Mouse (Mus musculus): ENCODE data around the gene Hdac10.

Gene Hdac10

DNA sequence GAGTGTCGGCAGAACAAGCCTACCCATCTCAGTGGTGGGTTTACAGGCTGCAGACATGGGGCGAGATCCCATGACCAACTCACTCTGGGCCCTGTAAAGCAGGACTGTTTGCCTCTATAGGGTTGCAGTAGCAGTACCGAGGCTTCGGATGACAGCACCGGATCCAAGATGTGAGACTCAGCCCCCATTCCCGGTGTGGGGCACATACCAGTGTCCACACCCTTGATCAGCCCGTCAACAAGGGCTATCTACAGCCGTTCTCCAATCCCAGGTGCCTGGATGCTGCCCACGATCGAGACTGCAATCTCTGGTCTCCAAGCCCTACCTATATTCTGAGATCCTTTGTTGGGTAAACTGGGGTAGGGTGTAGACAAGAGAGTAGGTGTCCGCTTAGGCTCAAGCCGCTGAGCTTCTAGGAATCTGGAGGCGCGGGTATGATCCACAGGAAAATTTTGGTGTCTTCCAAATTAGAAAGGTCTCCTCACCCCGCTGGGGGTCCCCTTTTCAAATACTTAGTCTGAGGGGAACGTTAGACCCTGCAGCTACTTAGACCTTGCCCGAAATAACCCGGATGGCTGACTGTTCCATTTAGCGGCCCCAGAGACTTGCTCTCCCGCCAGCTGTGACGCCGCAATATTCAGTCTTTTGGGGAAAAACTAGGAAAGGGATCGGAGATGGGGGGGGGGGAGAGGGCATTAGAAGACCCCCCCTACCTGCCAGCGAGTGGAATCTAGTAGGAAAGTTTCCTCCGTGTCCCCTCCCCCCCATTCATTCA lies 20.2 kb upstream of the Hdac10 start:
- DNase-seq (ENCODE audit: low spot score in 2 of 2): no peak

DNA sequence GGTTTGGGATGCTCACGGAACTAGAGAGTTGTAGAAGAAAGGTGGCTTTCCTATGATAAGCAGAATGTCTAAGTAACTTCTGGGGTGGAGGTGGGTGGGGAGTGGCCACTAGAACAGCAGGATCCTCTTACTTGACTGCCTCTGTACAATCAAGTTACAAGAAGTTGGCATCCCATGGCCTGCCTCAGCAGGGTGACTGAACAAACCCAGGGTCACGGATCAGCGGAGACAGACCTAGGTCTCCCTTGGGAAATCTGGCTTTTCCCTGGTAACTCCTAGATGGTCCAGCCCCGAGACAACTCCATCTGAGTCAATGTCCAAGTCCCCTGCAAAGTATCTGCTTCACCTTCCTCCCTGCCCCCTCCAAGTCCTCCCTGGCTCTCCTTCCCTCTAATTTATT lies 19.4 kb upstream of the Hdac10 start:
- no peak for DNase-seq (ENCODE audit: low spot score in 2 of 2)

DNA sequence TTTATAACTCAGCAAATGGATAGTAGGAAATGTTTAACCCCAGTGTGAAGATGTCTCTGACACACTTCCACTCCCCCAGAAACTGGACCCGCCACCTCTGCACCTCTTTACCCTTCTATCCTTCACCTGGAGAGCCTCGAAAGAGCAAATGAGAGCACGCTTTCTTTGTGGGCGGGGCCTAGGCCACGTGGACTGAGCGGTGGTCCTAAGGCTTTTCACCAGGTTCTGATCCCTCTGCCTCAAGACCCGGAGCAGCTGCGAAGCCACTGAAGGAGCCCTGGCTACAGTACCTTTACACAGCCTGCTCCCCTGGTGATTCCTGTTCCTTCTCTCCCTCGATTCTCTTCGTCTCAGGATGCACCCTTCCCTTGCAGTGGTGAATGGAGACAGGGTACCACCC lies 19.0 kb upstream of the Hdac10 start:
- no peak for DNase-seq (ENCODE audit: low spot score in 2 of 2)

DNA sequence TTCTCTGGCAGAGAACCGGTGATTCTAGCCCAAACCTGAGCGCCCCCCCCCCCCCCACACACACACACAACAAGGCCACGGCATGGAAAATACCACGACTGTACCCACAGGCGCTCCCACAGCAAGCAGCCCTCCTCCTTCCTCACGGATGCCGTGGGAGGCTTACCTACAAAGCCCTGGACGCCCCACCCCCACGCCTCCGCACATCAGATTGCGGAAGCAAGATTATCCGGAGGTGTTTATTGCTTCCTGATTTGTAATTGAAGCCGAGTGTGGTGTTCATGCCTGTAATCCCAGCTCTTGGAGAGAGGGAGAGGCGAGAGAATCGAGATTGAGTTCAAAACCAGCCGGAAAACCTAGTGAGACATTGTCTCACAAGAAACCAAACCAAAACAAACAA lies 18.5 kb upstream of the Hdac10 start:
- no peak for DNase-seq (ENCODE audit: low spot score in 2 of 2)

DNA sequence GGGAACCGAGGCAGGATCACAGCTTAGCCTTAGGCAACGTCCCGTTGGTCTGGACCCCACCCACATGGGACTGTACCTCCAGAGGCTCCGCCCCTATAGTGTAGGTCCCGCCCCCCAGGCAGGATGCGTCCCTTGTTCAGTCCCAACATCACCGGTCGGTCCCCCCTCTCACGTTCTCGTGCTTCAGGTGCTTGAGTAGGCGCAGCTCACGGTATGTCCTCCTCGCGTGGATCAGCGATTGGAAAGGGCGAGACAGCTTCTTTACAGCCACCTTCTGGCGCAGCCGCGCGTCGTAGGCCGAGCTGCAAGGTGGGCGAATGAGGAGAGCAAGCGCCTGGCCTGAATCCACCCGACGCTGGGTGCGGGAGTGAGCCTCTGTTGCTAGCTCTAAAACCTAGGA lies 18.0 kb upstream of the Hdac10 start:
- DNase-seq (ENCODE audit: low spot score in 2 of 2): peak; percentile 72 to 74

DNA sequence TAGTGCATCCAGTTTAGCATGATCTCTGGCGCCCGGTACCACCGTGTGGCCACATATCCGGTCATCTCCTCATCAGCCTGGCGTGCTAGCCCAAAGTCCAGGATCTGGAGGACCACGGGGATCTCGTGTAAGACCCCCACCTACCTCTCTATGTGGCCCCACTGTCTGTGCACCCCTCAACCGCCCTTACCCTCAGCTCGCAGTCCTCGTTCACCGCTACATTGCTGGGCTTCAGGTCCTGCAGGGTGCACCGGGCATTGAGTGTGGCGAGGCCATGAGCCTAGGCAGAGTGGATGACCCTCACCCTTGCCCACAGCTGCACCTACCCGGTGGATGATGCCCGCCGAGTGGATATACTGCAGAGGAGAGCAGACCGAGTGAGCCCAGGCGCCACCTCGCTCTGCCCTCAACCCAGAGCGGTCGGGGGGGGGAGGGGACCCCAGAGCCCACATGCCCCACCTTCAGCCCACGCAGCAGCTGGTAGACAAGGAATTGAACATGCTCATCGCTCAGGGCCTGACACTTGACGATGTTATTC lies 17.4 kb upstream of the Hdac10 start:
- no peak for DNase-seq (ENCODE audit: low spot score in 2 of 2)

DNA sequence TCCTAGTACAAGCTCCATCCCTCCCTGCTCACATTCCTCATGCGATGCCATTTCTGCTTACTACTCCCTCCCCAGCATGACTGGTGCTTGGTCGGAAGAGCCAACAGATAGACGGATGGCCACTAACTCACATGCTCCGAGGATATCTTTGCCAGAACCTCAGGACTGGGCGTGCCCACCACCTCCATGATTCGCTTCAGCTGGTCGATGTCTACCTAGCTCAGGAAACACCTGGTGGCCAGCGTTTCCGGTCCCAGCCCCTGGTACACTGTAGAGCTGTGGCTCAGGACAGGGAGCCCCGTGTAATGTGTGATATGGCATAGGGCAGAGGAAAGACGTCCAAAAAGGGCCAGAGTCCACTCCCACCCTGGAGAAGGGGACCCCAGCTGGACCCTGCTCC lies 16.5 kb upstream of the Hdac10 start:
- DNase-seq (ENCODE audit: low spot score in 2 of 2): no peak

DNA sequence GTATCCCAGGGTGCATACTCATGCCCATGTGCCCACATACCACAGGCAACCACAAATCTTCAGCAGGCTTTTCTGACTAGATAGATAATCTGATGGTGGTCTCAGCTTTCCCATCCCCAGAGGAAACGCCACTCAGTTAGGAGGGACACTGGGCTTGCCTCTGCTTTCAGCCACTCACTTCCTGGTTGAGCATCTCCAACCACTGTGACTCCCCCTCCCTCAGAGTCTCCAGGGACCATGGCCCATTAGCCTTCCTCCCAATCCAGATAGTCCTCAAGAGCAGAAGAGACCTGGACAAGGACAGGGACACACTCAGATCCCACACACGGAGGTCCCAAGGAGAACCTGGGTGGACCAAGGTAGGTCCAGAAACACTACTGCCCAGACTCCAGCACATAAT lies 14.6 kb upstream of the Hdac10 start:
- no peak for DNase-seq (ENCODE audit: low spot score in 2 of 2)

DNA sequence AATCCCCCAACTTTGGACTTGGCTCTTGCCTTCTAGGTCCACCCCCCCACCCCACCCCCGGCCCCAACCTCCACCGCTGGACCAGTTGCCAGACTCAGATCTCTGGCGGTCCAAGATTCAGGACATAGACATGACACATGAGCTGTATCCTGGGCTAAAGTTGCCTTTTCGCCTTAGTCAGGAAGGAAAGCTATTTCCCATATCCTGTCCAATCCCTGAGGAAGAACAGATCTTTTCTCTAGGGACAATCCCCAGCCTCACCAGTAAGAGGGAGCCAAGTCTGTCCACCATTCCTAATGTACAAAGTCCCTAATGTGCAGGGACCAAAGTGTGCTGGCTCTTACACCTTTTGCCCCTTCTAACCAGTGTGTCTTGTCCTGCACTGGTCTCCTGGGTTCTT lies 13.4 kb upstream of the Hdac10 start:
- DNase-seq (ENCODE audit: low spot score in 2 of 2): no peak

DNA sequence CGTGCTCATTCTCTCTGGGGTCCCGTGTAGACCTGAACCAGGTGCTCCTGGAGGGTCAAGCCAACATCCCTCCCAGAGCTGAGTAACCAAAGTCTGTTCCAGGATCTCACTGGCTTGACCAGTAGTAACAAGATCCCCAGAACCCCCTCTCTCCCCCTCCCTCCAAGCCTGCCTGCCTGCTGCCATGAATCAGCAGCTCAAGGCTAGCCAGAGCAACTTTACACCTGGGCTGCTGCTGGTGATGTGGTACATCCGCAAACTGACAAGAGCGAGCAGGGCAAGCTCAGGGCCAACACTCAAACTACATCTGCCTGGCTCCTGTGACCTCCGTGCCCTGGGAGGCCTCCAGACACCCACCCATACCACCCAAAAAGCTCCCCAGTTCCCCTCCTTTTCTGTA lies 12.9 kb upstream of the Hdac10 start:
- DNase-seq (ENCODE audit: low spot score in 2 of 2): no peak

DNA sequence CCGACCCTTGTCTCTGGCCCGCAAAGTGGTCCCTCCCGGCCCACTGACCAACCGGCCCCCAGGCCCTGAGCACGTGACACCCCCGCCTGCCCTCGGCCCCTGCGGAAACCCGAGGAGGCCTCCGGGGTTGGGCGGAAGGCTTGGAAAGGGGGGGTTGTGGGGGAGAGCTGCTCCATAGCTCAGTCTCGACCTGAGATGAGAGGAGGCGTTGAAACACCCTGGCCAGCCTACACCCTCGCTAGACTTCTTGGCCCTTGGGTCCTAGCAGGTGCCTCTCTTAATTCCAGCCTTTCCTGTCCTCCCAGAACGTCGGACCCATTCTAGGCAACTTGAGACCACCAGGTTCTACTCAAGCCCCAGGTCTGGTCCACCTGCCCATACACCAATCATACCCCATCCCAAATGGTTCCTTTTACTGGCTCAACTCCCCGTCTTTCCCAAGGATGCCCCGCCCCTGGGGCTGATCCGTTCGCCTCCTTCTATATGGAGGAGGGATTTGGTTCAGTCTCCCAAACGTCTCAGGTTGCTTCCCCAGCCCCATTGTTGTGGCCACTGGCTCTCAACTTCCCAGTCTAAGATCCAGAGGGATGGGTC lies 12.3 kb upstream of the Hdac10 start, which contains the start of gene Mapk12:
Gene Mapk12, minus strand, starts transcription at position 45 of the 594 bp plus-strand sequence.
- no peak for DNase-seq (ENCODE audit: low spot score in 2 of 2)

DNA sequence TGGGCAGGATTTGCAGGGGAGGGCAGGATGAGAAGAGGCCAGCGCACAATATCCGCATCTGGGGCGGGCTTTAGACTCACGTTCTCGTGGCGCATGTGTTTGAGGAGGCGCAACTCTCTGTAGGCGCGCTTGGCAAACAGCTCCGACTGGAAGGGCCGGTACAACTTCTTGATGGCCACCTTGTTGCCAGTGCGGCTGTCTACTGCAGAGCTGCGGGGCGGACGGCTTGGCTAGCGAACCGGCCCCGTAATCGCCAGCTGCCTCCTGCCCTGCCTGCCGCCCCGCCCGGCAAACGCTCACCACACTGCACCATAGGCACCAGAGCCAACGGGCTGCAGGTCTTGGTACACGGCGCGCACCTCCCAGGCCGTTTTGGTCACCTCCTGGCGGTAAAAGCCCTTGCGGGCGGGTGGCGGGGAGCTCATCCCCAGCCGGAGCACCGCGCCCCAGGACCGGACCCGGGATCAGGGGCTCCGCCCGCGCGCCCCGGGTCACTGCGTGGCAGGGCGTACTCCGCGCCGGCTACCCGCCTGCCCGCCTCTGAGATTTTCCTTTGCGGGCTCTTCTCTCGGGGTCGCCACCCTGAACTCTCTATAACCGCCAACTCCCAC lies 11.7 kb upstream of the Hdac10 start:
- no peak for DNase-seq (ENCODE audit: low spot score in 2 of 2)

DNA sequence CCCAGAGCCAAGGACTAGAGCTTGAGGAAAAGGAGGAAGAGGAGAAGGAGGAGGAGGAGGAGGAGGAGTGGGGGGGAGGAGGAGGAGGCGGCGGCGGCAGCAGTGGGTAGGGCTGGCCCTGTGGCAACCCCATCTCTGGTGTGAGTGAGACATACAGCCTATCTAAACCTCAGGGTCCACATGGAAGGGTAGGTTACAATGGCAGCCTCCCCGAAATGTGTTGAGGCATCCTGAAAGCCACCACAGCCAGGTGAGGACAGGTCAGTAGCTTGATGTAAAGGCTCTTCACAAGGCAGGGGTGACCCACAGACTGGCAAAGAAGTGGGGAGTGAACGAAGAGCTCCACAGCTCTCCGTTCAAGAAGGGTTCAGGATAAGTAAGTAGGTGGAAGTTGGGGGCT lies 10.0 kb upstream of the Hdac10 start:
- no peak for DNase-seq (ENCODE audit: low spot score in 2 of 2)

DNA sequence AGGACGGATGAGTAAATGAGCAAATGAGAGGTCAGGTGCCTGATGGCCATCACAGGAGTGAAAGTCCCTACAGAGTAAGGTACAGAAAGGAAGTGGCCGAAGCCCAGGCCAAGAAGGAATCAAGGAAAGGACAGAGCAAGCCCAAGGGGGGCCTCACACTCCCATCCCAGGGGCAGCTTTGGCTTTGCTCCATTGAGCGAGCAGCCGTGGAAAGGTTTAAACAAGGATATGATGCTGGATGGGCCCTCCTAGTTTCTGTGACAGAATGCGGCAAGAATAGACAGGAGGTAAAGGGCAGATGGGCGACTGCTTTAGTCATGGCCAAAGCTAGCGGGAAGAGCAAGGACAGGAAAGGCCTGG lies 9.5 kb upstream of the Hdac10 start:
- no peak for DNase-seq (ENCODE audit: low spot score in 2 of 2)

DNA sequence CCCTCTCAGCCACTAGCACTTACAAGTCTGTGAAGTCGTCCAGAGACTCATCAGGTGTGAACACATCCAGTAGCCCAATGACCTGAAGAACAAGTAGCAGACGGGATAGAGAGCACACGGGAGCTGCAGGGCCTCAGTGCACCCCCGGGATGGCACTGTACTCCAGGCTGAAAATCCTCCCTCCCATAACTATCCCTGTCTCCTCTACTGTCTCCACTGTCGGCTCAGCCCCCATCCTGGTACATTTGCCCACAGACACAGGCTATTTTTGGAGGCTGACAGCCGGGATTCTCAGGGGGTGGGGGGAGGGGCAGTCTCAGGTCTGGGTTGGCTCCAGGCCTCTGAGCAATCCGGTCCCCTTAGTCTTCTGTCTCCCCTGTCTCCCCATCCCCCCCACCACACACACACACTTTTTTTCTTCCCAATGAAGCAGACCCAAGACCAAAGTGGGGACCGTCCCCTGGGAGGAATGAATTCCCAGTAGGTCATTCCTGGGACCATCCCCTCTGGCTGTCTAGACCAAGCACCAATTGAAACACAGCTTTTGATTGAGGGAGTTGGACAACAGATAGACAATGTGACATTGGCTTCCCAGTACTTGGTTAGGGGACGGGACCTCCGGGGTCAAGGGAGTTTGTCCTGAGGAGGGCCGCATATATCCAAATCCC lies 9.0 kb upstream of the Hdac10 start:
- no peak for DNase-seq (ENCODE audit: low spot score in 2 of 2)

DNA sequence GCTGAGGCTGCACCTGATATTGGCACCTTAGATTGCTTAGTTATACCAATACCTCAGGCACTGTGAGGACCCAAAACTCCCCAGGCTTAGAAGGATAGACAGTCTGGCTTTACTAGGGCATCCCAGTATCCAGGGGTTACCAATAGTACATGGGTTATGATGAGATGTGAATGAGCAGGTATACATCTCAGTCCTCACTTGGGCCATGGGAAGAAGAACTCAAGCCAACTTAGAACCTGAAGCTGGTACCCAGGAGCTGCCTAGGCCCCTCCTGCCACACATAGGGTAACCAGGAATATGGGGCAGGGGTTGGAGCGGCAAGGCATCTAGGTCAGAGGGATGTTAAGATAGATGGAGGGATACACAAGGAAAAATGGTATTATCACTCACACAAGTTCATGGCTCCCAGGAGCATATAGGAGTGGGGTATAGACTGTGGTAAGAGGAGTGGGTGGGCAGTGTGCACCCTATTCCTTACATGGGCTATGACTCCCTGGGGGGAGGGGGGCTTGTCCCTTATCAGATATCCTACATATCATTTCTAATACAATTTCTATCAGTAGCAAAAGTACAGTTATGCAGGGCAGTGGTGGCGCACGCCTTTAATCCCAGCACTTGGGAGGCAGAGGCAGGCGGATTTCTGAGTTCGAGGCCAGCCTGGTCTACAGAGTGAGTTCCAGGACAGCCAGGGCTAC lies 8.1 kb upstream of the Hdac10 start:
- no peak for DNase-seq (ENCODE audit: low spot score in 2 of 2)

DNA sequence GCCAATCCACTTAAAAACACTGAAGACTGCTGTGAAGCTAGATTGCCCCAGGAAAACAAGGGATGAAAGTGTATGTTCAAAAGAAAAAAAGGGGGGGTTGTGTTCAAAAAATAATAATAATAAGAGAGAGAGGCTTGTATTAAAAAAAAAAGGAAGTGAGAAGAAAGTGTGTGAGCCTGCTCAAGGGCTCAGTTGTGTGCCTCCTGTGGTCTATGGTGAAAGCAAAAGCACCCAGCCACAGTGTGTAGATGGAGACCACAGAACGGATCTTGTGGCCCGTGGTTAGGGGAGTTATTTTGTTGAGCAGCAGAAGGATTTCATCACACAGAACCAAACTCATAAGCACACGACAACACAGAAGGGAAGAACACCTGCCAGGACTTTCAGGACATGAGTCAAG lies 2.8 kb upstream of the Hdac10 start:
- DNase-seq (ENCODE audit: low spot score in 2 of 2): no peak

DNA sequence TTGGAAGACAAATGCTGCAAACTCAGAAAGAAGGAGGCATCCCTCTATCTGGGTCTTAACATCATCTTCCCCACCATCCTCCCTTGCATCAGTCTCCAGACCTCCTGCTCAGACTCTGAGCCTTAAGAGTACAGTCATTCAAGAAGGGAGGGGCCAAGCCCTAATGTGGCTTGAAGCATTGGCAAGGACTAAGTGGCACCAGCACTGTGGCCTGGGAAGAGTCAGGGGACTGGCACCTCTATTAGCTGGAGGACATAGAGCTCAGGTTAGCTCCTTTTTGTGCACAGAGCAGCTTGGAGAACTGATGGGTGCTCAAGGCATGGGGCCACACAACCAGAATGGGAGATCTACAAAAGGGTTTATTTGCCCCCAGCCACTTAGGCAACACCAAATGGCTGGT lies 1.7 kb upstream of the Hdac10 start:
- DNase-seq (ENCODE audit: low spot score in 2 of 2): no peak

DNA sequence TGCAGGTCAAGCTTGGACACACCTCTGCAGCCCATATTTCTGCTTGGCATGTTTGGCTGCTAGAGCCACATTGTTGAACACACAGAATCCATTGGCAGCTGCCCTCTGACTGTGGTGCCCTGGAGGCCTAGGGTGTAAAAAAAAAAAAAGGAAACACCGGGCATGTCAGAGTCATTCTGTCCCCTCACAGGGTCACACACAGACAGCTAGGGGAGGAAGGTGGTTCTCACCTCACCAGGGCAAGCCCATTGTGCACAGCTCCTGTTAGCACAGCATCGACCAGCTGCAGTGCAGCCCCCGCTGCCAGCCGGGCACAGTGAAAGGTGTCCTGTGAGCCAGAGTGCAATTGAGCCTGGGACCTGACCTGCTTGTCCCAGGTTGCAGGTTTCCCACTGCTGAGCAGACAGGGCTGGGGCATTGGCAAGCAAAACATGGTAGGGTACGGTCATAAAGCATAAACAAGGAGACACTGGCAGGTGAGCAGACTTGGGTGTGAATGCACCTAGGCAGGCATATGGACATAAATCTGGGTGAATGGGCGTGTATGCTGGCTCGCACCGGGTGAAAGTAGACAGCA lies 1.0 kb downstream of the Hdac10 start:
- DNase-seq (ENCODE audit: low spot score in 2 of 2): peak in 1 of 2 experiments; percentile 42

DNA sequence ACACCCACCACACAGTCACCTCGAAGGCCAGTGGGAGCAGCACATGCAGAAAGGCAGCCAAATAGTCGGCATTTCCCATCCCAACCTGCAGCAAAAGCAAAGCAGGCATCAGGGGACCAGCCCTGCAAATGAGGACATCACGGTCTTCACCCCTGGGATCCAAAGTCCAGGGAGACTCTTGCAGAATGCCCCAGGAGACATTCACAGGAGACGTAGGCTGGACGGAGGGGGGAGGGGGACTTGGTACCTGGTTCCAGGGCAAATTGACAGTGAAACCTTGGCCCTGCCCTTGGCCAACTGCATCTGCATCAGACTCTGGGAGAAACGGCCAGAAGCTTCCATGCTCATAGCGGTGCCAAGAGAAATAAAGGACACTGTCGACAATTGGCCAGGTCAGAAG lies 1.9 kb downstream of the Hdac10 start:
- peak in 1 of 2 experiments; percentile 34 for DNase-seq (ENCODE audit: low spot score in 2 of 2)

DNA sequence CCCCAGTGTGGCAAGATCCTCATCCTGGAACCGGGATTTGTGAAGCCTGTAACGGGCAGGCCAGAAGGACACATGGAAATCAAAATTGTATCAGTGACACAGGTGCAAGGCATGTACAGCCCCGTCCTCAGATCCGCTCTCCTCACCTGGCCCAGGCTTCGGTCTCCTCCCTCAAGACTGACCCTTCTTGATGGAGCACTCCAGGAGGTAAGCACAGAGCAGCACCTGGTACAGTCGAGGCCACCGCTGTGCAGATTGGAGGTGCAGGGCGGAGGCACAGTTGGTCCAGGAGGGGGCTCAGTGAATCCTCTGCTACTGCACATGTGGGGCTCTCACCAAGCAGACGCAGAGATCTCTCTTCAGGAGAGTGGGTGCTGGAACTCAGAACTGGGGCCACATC lies 3.1 kb downstream of the Hdac10 start:
- peak in 1 of 2 experiments; percentile 25 for DNase-seq (ENCODE audit: low spot score in 2 of 2)
